Mouse (Mus musculus) kidney, adult 8-10 months (tissue): Measurements from ENCODE around the gene Snrnp70.
"Not testable (repeated sequence)": the region's sequence is repeated elsewhere in the genome, so short reads cannot be mapped to it uniquely, and the experiment has no call there.

Experiments used
- DNase-seq, 2 experiments: peaks; one replicate each; pipeline ENCODE4 v3.0.0; 2022

The Snrnp70 gene

DNA sequence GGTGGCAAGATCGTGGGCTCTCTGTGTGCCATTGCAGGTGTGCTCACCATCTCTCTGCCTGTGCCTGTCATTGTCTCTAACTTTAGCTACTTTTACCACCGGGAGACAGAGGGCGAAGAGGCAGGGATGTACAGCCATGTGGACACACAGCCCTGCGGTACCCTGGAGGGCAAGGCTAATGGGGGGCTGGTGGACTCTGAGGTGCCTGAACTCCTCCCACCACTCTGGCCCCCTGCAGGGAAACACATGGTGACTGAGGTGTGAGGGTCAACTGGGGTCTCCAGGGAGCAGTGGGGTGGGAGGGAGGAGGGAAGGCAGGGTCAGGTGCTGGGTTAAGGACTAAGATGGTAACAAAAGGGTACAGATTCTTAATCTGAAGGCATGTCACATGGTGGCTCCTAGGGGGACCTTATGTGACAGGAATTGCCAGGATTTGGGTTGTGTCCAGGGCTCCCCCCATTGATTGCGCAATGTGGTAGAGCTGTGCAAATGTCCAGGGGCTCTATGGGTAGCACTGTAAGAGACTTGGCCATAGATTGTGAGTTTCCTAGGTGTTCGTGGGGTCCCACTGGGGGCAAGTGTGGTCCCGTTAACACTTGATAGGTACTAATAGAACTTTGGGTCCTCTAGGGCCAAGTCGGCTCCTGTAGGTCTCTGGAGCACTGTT, 14.1 kb upstream of the Snrnp70 start:
- no peak for DNase-seq

DNA sequence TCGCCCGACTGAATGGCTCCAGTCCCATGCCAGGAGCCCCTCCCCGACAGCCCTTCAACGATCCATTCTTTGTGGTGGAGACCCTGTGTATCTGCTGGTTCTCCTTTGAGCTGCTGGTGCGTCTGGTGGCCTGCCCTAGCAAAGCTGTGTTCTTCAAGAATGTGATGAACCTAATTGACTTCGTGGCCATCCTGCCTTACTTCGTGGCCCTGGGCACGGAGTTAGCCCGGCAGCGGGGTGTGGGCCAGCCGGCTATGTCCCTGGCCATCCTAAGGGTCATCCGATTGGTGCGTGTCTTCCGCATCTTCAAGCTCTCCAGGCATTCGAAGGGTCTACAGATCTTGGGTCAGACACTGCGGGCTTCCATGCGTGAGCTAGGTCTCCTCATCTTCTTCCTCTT, 13.4 kb upstream of the Snrnp70 start:
- DNase-seq: no peak

DNA sequence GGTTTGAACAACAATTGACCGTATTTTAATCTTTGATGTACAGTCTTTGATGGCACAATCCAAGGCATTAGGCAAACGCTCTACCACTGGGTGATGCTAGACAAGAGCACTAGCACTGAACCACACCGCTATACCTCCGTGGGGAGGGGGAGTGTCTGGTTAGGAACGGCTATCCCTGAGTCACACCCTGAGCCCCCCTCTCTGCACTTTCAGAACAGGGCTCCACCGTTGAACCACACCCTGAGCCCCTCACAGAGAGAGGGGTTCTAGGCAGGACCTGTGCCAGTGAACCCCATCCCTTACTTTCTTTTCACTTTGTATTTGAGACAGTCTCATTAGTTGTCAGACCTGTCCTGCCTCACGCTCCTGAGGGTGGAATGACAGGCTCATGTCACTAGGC, 12.8 kb upstream of the Snrnp70 start:
- DNase-seq: no peak

- DNase-seq: no peak
Measured at GRCm38 (mm10) chr7:45407836-45408235, 12.3 kb upstream of the Snrnp70 start.

- peak in 1 of 2 experiments; percentile 43 for DNase-seq
Measured at GRCm38 (mm10) chr7:45406157-45407156, 10.9 kb upstream of the Snrnp70 start.

DNA sequence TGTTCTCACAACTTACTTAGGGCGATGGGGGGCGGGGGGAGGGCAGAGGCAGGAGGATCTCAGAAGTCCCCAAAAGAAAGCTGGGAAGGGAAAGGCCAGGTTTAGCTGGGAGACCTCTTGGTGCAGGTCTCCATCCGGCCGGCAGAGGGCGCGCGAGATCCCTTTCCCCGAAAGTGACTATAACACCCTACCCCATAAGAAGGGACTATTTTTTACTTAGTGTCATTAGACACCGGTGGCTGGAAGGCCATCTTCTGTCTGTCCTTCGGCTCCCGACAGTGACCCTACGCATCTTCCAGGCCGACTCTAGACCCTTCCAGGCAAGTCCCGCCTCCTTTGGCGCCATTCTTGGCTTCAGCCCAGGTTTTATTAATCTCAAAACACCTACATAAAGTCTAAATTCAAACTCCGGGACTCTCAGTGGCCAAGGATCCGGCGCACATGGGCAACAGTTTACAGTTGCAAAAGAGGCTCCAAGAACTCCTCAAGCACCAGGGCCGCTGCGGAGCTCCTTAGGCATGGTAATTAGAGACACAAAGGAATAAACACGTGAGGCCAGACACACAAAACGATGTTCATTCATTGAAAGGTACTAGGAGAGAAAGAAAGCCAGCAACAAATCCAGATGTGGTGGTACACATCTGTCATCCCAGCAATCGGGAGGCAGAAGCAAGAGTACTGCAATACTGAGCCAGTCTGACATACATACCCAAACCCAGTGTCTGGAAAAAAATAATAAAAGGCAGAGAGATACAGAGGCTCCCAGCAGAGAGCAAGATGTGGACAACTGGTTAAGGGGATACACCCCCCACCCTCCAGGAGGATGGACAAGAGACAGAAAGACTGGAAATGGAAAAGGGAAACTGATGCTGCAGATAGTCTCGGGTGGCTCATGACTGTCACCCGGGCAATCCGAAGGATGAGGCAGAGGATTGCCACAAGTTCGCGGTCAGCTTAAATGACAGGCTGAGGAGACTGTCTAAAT, 9.8 kb upstream of the Snrnp70 start, which contains the start of gene Kcna7:
Gene Kcna7 (plus strand): TSS at position 563 of the 985 bp plus-strand sequence.
- DNase-seq: peak; percentile 52 to 82

DNA sequence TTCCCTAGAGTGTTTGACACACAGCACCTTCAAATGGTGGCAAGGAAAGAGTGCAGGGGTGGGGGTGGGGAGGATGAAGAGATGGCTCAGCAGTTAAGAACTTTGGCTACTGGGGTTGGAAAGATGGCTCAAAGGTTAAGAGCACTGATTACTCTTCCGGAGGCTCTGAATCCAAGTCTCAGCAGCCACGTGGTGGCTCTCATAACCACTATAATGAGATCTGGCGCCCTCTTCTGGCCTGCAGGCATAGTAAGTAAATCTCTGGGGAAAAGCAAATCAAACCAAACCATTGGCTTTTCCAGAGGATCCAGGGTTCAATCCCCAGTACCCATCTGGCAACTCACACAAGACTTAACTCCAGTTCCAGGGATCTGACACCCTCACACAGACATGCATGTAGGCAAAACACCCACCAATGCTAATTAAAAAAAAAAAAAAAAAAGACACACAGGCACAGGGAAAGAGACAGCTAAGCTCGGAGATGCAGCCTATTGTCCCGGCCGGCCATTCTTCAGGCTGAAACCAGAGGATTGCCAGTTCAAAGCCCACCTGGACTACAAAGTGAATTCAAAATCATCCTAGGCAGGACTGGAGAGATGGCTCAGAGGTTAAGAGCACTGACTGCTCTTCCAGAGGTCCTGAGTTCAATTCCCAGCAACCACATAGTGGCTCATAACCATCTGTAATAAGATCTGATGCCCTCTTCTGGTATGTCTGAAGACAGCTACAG, 8.2 kb upstream of the Snrnp70 start:
- DNase-seq: peak; percentile 73 to 84

- no peak for DNase-seq
Measured at GRCm38 (mm10) chr7:45401521-45402085, 6.1 kb upstream of the Snrnp70 start.

GRCm38 (mm10) chr7:45396787-45397186, 1.2 kb upstream of the Snrnp70 start:
- no peak for DNase-seq

DNA sequence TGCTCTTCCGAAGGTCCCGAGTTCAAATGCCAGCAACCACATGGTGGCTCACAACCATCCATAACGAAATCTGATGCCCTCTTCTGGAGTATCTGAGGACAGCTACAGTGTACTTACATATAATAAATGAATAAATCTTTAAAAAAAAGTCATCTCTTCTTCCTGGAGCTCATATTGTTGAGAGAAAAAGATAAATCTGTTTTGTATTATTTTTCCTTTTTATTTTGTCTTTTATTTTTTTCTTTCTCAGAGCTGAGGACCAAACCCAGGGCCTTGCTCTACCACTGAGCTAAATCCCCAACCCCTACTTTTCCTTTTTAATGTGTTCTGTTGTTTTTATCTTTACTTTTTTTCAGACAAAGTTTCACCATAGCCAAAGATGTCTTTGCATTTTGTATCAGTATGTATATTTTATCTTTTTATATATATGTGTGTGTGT, 814 bp upstream of the Snrnp70 start:
- not testable (repeated sequence) for DNase-seq

- DNase-seq: no peak
Measured at GRCm38 (mm10) chr7:45395129-45395541, 407 bp downstream of the Snrnp70 start.

GRCm38 (mm10) chr7:45386077-45386476, 9.5 kb downstream of the Snrnp70 start:
- DNase-seq: no peak

DNA sequence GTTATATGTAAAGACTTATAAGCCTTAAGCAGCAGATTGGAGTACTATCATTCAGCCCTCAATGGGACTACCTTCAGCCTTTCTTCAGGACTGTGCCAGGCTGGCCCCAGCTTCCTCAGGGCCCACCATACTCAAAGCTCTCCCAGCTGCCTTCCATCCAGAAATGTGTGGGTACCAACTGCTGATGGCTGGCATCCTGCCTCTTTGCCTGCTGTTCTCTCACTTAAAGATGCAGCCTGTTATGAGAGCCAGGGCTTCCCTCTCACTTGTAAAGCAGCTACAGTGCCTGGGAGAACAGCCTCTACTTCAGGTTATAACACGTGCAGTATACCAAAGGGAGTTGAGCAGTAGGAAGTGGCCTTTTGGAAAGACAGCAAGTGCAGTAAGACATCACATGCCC, 19.5 kb downstream of the Snrnp70 start:
- no peak for DNase-seq

DNA sequence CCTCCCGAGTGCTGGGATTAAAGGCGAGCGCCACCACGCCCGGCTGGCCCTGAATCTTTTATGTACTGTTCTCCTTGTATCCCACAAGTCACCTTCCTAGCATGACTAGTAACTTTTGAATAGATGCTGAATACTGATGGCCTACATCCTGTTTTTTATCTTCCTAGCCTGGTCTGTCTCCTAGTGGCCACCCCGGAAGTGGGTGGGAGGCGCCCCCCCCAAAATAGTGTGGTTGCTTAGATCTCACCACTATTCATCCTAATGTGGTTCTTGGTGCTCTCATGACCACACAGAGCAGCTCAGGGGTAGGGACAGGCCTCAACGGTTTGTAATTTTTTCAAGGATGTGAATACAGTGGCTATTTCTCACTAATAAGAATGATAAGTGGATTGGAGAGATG, 20.9 kb downstream of the Snrnp70 start:
- DNase-seq: no peak

DNA sequence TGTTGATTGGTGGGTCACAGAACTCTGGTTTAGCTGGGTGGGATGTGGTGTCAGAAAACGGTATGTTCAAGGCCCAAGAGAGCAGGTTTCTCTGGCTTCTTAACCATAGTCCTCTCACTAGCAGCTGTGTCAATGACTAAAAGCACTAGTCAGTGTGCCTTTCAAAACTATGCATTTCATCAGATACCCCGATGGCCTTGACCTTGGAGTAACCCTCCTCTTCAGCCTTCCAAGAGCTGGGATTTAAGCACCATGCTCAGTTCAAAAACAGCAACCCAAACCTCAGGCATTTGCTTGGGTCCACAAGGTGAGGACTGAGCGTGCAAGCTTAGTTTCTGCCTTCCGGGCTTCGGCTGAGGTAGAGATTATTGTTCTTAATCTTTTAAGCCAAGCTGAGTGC, 23.2 kb downstream of the Snrnp70 start:
- no peak for DNase-seq

- peak; percentile 90 to 91 for DNase-seq
Measured at GRCm38 (mm10) chr7:45370475-45371311, 24.8 kb downstream of the Snrnp70 start, which contains the start of gene Lin7b. TSS of gene Lin7b (minus strand) at chr7:45370583.

DNA sequence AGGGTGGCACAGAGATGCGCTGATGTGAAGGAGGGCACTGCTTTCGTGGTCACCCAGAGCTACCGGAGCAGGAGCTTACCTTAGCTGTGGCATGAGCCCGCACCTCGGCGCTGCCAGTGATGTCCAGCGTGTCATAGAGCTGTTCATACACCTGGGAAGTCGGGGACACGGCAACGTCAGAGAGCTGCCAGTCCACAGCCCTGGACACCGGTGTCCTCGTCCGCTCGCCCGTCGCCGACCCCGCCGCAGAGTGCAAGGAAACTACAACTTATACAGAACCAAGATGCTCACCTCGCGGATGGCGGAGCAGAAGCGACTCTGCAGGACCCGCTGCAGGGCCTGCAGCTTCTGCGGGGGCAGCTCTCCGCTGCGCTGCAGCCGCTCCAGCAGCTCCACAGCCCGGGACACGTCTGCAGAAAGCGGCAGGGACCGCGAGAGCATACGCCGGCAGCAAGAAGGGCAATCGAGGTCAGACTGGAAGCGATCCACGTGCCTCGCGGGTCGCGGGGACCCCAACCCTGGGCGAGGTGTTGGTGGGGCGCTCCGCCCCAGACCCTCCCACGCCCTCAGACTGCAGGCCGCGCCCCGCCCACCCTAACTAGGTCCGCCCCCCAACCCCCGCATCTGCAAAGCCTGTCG, 25.6 kb downstream of the Snrnp70 start:
- no peak for DNase-seq

- no peak for DNase-seq
Measured at GRCm38 (mm10) chr7:45369022-45369745, 26.4 kb downstream of the Snrnp70 start.

DNA sequence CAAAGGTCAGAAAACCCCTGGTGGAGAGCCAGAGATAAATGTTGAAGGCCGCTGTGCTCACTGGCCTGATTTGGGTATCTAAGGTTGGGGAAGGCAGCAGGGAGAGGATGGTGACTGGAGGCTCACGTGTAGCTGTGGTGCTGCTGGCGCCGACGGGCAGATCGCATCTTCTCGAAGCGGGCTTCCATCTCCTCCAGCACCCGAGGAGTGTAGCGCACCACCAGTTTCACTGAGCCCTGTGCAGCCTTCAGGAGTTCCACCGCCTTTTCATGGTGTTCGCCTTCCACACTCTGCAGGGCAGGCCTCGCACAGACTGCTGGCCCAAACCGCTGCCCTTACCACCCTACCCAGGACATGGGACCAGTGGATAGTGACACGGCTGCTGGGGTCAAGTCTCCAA, 27.4 kb downstream of the Snrnp70 start:
- no peak for DNase-seq
